Mouse (Mus musculus): ENCODE results near the gene Zfp689. TPM values are rescaled to one million over a fixed set of nuclear protein-coding genes. Genes with fewer than 3 reads are reported as not detected.

The Zfp689 gene
- polyA plus RNA-seq, 1 experiment: 11.2 TPM

- TF ChIP-seq POLR2A (IDR thresholded peaks at IDR 0.05; ENCODE audit: control insufficient read depth, low read depth, low read length): no peak
- no peak for TF ChIP-seq CTCF (IDR thresholded peaks at IDR 0.05; ENCODE audit: control insufficient read depth, insufficient read depth, insufficient replicate concordance, low read depth, low read length)
Measured at GRCm38 (mm10) chr7:127453056-127453455, 4.1 kb upstream of the Zfp689 start.

GRCm38 (mm10) chr7:127449966-127450365, 1.0 kb upstream of the Zfp689 start:
- TF ChIP-seq POLR2A (IDR thresholded peaks at IDR 0.05; ENCODE audit: control insufficient read depth, low read depth, low read length) (no peak), CTCF (IDR thresholded peaks at IDR 0.05; ENCODE audit: control insufficient read depth, insufficient read depth, insufficient replicate concordance, low read depth, low read length) (no peak)
- Histone ChIP-seq H3K4me1 (ENCODE audit: control insufficient read depth, insufficient read depth, low read length) (peaks cover 4% of the 10 kb centered on the region; the same call in 1 of the 2 replicates), H3K27ac (ENCODE audit: control insufficient read depth, insufficient read depth, low read depth, low read length) (0 out of 2 replicates have a peak overlapping the region, but pooled peaks have one; percentile 12), H3K27me3 (ENCODE audit: control insufficient read depth, insufficient read depth, low read length) (no peaks in the 10 kb centered on the region), H3K36me3 (ENCODE audit: control insufficient read depth, insufficient read depth, low read length) (no peaks in the 10 kb centered on the region), H3K4me3 (ENCODE audit: control insufficient read depth, low read depth, low read length) (peak overlapping the region; percentile 96)

More at GRCm38 (mm10) chr7:127453056-127453455, 4.1 kb upstream of the Zfp689 start:
- Histone ChIP-seq H3K4me3 (ENCODE audit: control insufficient read depth, low read depth, low read length) (peak overlapping the region; percentile 60), H3K27ac (ENCODE audit: control insufficient read depth, insufficient read depth, low read depth, low read length) (no peak overlapping the region), H3K4me1 (ENCODE audit: control insufficient read depth, insufficient read depth, low read length) (peaks cover 4% of the 10 kb centered on the region; the same call in 1 of the 2 replicates), H3K27me3 (ENCODE audit: control insufficient read depth, insufficient read depth, low read length) (no peaks in the 10 kb centered on the region), H3K36me3 (ENCODE audit: control insufficient read depth, insufficient read depth, low read length) (no peaks in the 10 kb centered on the region; the same call in 1 of the 2 replicates)

GRCm38 (mm10) chr7:127443976-127444375, 5.0 kb downstream of the Zfp689 start:
- Histone ChIP-seq H3K36me3 (ENCODE audit: control insufficient read depth, insufficient read depth, low read length) (no peaks in the 10 kb centered on the region; the same call in 1 of the 2 replicates), H3K27ac (ENCODE audit: control insufficient read depth, insufficient read depth, low read depth, low read length) (no peak overlapping the region), H3K27me3 (ENCODE audit: control insufficient read depth, insufficient read depth, low read length) (no peaks in the 10 kb centered on the region), H3K4me1 (ENCODE audit: control insufficient read depth, insufficient read depth, low read length) (no peaks in the 10 kb centered on the region; the same call in 1 of the 2 replicates), H3K4me3 (ENCODE audit: control insufficient read depth, low read depth, low read length) (peak overlapping the region; percentile 19; the same call in 1 of the 2 replicates)
- TF ChIP-seq POLR2A (IDR thresholded peaks at IDR 0.05; ENCODE audit: control insufficient read depth, low read depth, low read length): no peak
- TF ChIP-seq CTCF (IDR thresholded peaks at IDR 0.05; ENCODE audit: control insufficient read depth, insufficient read depth, insufficient replicate concordance, low read depth, low read length): no peak

GRCm38 (mm10) chr7:127437724-127438123, 11.2 kb downstream of the Zfp689 start:
- TF ChIP-seq POLR2A (IDR thresholded peaks at IDR 0.05; ENCODE audit: control insufficient read depth, low read depth, low read length): no peak
- TF ChIP-seq CTCF (IDR thresholded peaks at IDR 0.05; ENCODE audit: control insufficient read depth, insufficient read depth, insufficient replicate concordance, low read depth, low read length): peak; percentile 72; the same call in 1 of the 2 replicates
- Histone ChIP-seq H3K27me3 (ENCODE audit: control insufficient read depth, insufficient read depth, low read length) (no peaks in the 10 kb centered on the region), H3K4me1 (ENCODE audit: control insufficient read depth, insufficient read depth, low read length) (no peaks in the 10 kb centered on the region)

GRCm38 (mm10) chr7:127435206-127435605, 13.8 kb downstream of the Zfp689 start:
- no peak overlapping the region for H3K4me3 ChIP-seq (ENCODE audit: control insufficient read depth, low read depth, low read length)
- H3K27me3 ChIP-seq (ENCODE audit: control insufficient read depth, insufficient read depth, low read length): no peaks in the 10 kb centered on the region
- TF ChIP-seq POLR2A (IDR thresholded peaks at IDR 0.05; ENCODE audit: control insufficient read depth, low read depth, low read length): no peak
- no peak for TF ChIP-seq CTCF (IDR thresholded peaks at IDR 0.05; ENCODE audit: control insufficient read depth, insufficient read depth, insufficient replicate concordance, low read depth, low read length)
- no peaks in the 10 kb centered on the region for H3K36me3 ChIP-seq (ENCODE audit: control insufficient read depth, insufficient read depth, low read length)
- H3K27ac ChIP-seq (ENCODE audit: control insufficient read depth, insufficient read depth, low read depth, low read length): no peak overlapping the region
- no peaks in the 10 kb centered on the region for H3K4me1 ChIP-seq (ENCODE audit: control insufficient read depth, insufficient read depth, low read length)

More at GRCm38 (mm10) chr7:127437724-127438123, 11.2 kb downstream of the Zfp689 start:
- Histone ChIP-seq H3K4me3 (ENCODE audit: control insufficient read depth, low read depth, low read length) (no peak overlapping the region), H3K36me3 (ENCODE audit: control insufficient read depth, insufficient read depth, low read length) (no peaks in the 10 kb centered on the region; the same call in 1 of the 2 replicates), H3K27ac (ENCODE audit: control insufficient read depth, insufficient read depth, low read depth, low read length) (no peak overlapping the region)

- no peaks in the 10 kb centered on the region for H3K27me3 ChIP-seq (ENCODE audit: control insufficient read depth, insufficient read depth, low read length)
- H3K4me3 ChIP-seq (ENCODE audit: control insufficient read depth, low read depth, low read length): no peak overlapping the region
Measured at GRCm38 (mm10) chr7:127426354-127426753, 22.6 kb downstream of the Zfp689 start.

GRCm38 (mm10) chr7:127425911-127426310, 23.0 kb downstream of the Zfp689 start:
- no peak overlapping the region; the same call in 1 of the 2 replicates for H3K4me3 ChIP-seq (ENCODE audit: control insufficient read depth, low read depth, low read length)
- no peaks in the 10 kb centered on the region for H3K36me3 ChIP-seq (ENCODE audit: control insufficient read depth, insufficient read depth, low read length)
- no peak for TF ChIP-seq CTCF (IDR thresholded peaks at IDR 0.05; ENCODE audit: control insufficient read depth, insufficient read depth, insufficient replicate concordance, low read depth, low read length)
- no peak for TF ChIP-seq POLR2A (IDR thresholded peaks at IDR 0.05; ENCODE audit: control insufficient read depth, low read depth, low read length)
- H3K27ac ChIP-seq (ENCODE audit: control insufficient read depth, insufficient read depth, low read depth, low read length): peak overlapping the region; percentile 8; the same call in 1 of the 2 replicates
- peaks cover 12% of the 10 kb centered on the region for H3K4me1 ChIP-seq (ENCODE audit: control insufficient read depth, insufficient read depth, low read length)
- H3K27me3 ChIP-seq (ENCODE audit: control insufficient read depth, insufficient read depth, low read length): no peaks in the 10 kb centered on the region

More at GRCm38 (mm10) chr7:127426354-127426753, 22.6 kb downstream of the Zfp689 start:
- TF ChIP-seq POLR2A (IDR thresholded peaks at IDR 0.05; ENCODE audit: control insufficient read depth, low read depth, low read length) (no peak), CTCF (IDR thresholded peaks at IDR 0.05; ENCODE audit: control insufficient read depth, insufficient read depth, insufficient replicate concordance, low read depth, low read length) (no peak)
- Histone ChIP-seq H3K4me1 (ENCODE audit: control insufficient read depth, insufficient read depth, low read length) (peaks cover 10% of the 10 kb centered on the region), H3K27ac (ENCODE audit: control insufficient read depth, insufficient read depth, low read depth, low read length) (no peak overlapping the region), H3K36me3 (ENCODE audit: control insufficient read depth, insufficient read depth, low read length) (no peaks in the 10 kb centered on the region)

Measured in testis, adult 2 months (tissue).